Mouse (Mus musculus): ENCODE data around the gene Catsper3.

Gene Catsper3

GRCm38 (mm10) chr13:55826008-55826671, 41.8 kb downstream of the Catsper3 start:
- no peak for DNase-seq (ENCODE audit: extremely low read depth, insufficient read length, low spot score)

GRCm38 (mm10) chr13:55826796-55827678, 42.7 kb downstream of the Catsper3 start:
- no peak for DNase-seq (ENCODE audit: extremely low read depth, insufficient read length, low spot score)

- no peak for DNase-seq (ENCODE audit: extremely low read depth, insufficient read length, low spot score)
These were observed 43.3 kb downstream of the Catsper3 start for GRCm38 (mm10) chr13:55827679-55828140.

DNA sequence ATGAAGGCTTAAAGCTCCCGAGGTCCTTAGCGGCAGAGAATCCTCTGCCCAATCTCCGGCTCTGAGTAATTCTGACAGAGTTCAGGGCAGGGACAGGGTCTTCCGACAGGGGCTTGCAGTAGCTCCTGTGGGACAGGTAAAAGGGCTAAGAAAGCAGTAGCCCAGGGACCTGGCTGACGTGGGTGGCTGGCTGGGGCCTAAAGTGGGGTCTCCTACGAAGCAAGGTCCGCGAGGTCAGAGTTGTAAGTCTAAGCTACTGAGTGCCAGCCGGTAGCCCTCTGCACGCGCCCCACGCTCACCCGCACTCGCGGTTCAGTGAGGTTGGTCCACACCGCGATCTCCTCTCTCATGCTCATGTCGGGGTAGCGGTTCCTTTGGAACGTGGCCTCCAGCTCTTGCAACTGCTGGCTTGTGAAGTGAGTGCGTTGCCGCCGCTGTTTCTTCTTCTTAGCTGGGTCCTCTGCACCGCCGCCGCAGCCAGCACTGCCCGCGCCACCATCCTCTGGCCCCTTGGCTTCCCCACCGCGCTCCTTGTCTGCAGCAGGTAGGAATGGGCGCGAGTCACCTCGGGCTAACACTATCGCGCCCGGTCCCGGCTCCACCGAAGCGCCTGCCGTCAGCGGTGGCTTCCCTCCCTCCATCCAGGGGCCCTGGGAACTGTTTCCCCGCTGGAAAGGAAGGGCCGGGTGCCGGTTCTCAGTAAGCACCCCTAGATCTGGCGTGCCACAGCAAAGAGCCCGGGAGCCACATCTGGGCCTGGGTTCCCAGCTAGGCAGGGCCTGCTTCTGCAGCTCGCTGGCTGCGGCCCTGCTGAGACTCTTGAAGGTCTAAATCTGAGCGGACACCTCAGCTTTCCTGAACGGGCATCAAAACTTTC, 44.0 kb downstream of the Catsper3 start:
- DNase-seq (ENCODE audit: extremely low read depth, insufficient read length, low spot score): no peak

DNA sequence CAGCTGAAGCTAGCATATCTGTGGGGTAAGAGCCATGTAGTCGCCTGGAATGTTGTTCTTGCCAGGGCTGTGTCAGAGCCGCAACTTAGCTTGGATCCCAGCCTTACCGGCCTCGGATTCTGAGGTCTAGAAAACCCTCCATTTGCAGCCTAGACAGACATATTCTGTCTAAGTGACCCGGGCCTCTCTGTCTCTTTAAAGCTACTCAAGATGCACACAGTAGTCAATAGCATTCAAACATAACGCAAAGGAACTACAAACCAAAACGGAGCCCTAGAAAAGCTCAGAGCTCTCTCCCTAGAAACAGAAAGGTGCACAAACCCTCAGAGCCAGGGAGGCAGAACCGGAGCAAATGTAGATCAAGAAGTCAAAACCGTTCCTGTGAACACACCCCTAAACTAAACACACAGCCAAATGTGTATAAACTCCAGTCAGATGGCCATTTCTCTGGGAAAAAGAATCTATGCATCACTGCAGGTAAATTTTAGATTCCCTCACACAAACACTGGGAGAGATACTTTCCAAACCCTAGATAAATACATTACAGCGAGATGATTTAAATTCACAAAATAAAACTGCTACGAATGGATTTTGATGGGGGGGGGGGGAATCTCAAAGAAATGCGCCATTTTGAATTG, 44.8 kb downstream of the Catsper3 start:
- DNase-seq (ENCODE audit: extremely low read depth, insufficient read length, low spot score): no peak

DNA sequence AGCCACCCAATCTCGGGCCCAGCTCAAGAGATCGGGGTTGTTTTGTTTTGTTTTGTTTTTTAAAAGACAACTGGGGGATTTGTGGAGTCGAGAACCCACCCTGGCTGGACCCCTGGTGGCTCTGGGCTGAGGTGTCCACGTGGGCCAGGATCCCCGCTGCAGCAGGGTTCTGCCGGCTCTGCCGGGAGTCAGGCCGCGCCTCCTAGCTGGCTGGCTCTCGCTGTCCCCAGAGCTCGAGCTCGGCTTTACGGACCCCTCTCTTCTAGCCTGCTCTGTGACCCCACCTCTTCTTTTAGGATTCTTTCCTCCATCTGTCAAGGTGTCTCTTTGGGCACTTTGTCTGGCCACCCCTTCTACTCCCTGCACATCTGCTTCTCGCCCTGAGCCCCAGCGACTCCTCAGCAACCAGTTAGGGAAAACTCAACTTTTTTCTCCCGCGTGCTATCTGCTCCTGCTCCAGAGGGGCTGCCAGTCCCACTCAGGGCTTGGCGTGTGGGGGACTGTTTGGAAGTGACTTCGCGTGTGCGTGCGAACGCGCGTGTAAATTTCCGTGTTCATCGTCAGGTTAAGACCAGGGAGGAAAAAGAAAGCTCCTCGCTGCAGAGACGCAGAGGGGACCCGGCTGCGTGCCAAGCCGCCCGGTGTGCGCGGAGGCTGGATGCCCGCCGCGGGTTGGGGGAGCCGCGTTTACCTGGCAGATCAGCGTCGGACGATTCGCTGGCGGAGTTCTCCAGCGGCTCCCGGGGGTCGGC, 45.9 kb downstream of the Catsper3 start:
- no peak for DNase-seq (ENCODE audit: extremely low read depth, insufficient read length, low spot score)

GRCm38 (mm10) chr13:55830833-55831721, 46.7 kb downstream of the Catsper3 start:
- no peak for DNase-seq (ENCODE audit: extremely low read depth, insufficient read length, low spot score)

DNA sequence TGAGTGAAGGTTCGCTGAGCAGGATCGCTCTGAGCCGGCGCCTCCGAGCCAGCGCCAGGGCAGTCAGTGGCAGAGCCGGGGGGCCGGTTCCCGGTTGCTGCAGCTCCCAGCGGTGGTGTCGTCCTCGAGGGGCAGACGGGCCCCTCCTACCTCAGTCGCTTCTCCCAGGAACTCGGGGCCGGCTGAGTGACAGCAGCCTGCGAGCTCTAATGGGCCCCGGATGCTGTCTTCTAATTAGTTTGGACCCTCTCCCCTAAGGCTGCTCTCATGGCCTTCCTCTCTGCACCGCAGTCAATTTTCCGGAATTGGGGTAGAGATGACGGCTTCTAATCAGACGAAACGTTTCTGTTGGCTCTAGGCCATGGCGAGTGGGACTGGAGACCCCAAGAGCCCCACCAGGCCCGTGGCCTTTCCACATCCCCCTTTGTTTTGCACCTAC, 47.4 kb downstream of the Catsper3 start:
- DNase-seq (ENCODE audit: extremely low read depth, insufficient read length, low spot score): no peak

- DNase-seq (ENCODE audit: extremely low read depth, insufficient read length, low spot score): no peak
These were observed 48.2 kb downstream of the Catsper3 start for GRCm38 (mm10) chr13:55832602-55833001.

GRCm38 (mm10) chr13:55833921-55834320, 49.6 kb downstream of the Catsper3 start:
- DNase-seq (ENCODE audit: extremely low read depth, insufficient read length, low spot score): no peak

- DNase-seq (ENCODE audit: extremely low read depth, insufficient read length, low spot score): no peak
These were observed 50.3 kb downstream of the Catsper3 start for GRCm38 (mm10) chr13:55834667-55835066.

DNA sequence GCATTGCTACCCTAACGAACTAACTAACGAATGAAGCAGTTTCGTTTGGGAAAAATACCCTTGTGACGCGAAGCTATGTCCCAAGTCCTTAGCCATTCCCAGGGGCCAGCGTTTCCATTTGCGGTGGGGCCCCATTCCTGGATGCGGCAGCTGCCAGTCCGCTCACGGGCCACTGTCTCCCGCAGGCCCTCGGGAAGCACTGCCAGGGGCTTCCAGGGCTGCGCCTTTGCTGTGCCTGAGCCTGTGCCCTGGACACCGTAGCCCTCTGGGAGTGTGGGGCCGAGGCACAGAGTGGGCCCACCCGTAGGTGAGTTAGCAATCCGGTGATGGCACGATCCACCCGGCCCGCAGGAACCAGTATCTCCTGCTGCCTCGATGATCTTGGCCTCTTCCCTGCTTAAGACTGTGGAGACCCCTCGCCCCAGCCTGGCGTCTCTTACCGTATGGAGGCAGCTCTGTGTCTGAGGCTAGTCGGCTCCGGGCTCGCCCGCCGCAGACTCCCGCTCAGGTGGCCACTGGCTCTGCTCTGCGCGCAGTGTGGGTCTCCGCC, 51.3 kb downstream of the Catsper3 start:
- DNase-seq (ENCODE audit: extremely low read depth, insufficient read length, low spot score): no peak

- no peak for DNase-seq (ENCODE audit: extremely low read depth, insufficient read length, low spot score)
These were observed 51.8 kb downstream of the Catsper3 start, which contains the start of gene Pitx1 for GRCm38 (mm10) chr13:55836142-55836625. Gene Pitx1, minus strand, starts transcription at chr13:55836192.

DNA sequence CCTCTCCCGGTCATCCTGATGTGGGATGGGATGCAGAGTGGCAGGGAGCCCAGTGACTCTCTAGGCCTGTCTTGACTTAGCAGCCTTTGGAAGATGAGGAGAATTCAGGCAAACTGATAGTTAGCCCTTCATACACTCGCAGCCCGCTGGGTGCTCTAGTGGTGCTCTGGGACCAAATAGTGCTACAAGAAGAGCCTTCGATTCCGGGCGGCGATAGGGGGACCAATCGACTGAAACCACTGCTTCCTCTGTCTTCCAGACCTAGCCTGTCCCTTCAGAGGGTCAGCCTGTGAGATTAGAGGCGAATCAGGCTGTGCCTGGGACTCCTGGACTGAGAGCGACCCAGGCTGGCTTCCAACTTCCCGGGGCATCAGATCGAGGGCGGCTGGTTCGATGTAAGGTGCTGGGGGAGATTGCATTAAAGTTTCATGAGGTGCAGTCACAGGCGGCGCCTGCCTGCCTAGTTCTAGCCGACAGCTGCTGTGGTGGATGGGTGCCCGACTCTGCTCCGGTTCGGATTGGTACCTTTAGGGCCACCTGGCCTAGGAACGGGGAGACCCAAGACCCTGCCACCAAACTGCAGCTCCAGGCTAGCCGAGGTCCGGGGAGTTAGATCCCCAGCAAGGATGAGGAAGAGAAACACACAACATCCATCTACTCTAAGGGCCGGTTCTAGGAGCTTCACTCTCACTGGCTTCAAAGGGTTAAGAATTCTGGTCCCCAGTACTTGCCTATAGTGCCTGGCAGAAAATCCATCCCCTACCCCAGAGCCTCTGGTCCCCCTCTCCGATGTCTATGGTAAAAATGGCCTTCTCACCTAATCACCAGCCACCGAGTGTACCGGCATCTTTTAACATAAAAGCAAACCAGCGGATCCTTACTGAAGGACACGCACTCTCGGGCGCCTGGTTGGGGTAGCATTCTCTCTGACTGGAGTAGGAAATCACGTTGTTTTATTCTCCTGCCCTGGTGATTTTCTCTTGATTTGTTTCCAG, 52.7 kb downstream of the Catsper3 start:
- DNase-seq (ENCODE audit: extremely low read depth, insufficient read length, low spot score): no peak

DNA sequence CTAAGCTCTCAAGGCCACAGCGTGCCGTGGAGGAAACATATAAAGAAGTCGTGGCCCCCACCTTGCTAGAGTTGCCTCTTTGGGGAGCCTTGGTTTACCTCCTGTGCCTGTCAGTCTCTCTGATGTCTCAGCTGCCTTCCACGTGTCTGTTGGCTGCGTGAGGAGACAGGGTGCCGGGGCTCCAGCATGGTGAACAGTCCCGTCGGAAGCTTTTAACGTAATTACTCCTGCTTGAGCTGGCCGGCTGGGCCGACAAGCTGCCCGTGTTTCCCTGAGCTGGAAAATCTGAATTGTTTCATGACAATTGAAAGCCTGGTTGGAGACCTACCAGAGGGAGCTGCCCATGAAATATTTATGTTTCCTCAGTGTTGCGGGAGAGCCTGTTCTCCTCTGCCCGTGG, 55.9 kb downstream of the Catsper3 start:
- DNase-seq (ENCODE audit: extremely low read depth, insufficient read length, low spot score): no peak

DNA sequence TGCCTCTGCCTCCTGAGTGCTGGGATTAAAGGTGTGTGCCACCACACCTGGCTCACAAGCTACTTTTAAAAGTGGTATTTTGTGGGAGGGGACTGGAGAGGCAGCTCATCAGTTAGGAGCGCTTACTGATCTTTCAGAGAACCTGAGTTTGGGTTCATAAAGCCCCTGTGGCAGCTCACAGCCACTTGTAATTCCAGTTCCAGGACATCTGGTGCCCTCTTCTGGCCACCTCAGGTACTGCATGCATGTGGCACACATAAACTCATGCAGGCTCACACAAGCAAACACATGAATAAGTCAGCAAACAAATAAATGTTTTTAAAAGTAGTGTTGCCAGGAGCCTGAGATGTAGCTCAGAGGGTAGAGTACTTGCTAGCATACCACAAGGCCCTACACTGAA, 59.3 kb downstream of the Catsper3 start:
- no peak for DNase-seq (ENCODE audit: extremely low read depth, insufficient read length, low spot score)

- DNase-seq (ENCODE audit: extremely low read depth, insufficient read length, low spot score): no peak
These were observed 63.4 kb downstream of the Catsper3 start for GRCm38 (mm10) chr13:55847805-55848204.
